Mouse (Mus musculus): ENCODE measurements around the gene Glt8d2. TPM values are rescaled to one million over a fixed set of nuclear protein-coding genes. Genes with fewer than 3 reads are reported as not detected.

The Glt8d2 gene
- 1.4 TPM for polyA plus RNA-seq (2017; shearing (Covaris generic))

DNA sequence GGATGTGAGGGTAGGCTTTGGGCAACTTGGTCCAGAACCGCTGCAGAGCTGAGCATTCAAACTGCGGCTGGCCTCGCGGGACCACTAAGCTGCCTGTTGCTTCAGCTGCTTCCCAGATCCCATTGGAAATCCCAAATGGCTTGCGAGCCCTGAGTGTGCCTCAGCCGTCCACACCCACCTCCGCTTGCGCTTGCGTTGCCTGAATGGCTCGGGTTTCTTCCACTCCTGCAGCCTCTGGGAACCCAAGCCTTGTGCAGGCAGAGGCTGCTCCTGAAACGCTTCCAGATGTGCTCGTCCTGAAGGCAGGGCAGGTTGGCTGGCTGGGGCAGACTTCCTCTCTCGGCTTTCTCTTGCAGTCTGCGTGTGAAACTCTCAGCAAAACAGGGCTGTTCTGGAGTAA is at the start of gene Glt8d2:
TSS of gene Glt8d2 (minus strand) at position 157 of the 400 bp plus-strand sequence.

DNA sequence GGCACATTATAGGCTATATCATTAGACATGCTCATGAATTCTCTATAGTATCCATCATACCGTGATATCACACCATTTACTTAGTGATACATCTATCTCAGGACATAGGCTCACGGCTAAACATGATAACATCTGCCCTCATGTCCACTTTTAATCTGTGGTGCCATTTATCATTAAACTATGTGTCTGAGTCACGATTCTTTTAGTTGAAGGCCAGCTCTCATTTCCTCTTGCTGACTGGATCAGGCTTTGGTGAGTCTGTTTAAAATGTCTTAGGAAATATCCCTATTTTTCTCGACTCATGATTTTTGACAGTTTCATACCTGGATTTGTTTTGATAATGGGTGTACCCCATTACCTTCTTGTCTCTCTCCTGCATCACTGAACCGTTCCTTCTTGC is 5.5 kb upstream of the Glt8d2 start, which contains the start of gene Hcfc2:
TSS of gene Hcfc2 (plus strand) at position 205 of the 400 bp plus-strand sequence.

DNA sequence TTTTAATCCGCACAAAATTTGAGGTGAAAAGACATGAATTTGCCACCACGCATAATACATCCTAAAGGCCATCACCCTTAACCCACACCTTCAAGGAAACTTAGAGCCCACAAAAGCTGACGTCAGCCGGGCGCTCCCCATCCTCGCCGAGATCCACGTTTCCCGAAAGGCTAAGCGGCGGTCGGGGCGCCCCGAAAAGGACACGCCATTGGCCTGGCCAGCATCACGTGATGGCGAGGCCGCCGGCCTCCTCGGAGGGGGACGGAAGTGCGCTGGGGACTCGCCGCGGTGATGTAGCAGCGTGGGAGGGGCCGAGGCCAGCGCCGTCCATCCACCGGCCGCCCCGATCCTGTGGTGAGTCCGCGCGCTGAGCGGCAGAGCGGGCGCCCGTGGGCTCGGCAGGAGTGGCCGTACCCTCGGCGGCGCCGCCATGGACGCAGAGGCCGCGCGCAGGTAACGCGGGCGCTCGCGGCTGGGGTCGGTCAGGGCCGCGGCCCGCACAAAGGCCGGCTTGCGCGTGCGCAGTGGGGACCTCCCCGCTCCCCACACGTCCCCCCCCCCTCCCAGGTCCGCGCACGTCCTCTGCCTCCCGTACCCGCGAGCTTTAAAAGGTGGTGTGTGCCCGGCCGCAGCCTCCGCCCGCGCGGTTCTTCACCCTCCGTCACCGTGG is 60.7 kb downstream of the Glt8d2 start, which contains the start of gene Tdg:
TSS of gene Tdg (plus strand) at position 243 of the 670 bp plus-strand sequence.

DNA sequence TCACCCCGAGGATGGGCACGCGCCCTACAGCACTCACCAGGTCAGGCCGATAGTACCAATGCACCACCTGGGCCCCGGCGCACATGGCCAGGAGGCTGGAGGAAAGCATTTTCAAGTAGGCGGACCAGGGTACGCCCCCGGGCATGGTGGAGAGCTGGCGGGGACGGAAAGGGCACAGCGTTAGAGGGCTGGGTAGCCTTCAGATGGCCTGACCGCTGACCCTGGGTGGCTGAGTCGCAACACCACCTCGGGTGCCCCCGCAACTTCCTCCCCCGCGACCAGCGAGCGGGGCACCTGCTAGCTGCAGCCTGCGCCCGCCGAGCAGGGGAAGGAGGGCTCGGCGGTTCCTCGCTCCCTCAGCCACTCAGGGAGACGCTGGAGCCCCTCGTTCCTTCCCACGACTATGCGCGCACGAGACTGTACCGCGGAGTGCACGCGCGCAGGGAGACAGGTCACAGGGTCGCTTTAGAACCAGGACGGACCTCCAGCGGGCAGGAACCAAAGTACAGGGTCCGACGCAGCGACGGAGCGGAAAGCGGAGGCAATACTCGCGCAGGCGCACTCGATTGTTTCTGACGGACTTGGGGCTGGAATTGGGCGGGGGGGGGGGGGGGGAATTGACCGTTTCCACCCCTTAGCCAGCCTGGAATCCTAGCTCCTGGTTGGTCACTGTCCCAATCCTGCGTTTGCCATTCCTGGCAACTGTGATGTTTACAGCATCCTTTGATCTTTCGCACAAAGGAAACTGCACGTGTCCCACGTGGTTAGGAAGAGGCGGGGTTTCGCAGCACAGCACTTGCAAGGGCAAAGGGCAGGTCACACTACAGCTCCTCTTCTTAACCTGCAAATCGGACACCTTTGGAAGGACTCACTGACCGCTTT is 67.5 kb downstream of the Glt8d2 start, which contains the start of gene 1190007I07Rik:
TSS of gene 1190007I07Rik (minus strand) at position 558 of the 882 bp plus-strand sequence.

Other genes starting within 250 kb of the Glt8d2 start
- not detected for gene Gm1553, start 198.0 kb downstream of the Glt8d2 start, polyA plus RNA-seq (2017; shearing (Covaris generic))
- 45.6 TPM for gene 1190007I07Rik, start 67.4 kb downstream of the Glt8d2 start, polyA plus RNA-seq (2017; shearing (Covaris generic))
- 54.2 TPM for gene Tdg, start 60.8 kb downstream of the Glt8d2 start, polyA plus RNA-seq (2017; shearing (Covaris generic))
- gene Hcfc2, start 5.5 kb upstream of the Glt8d2 start, polyA plus RNA-seq (2017; shearing (Covaris generic)) = 34.9 TPM
- 84.2 TPM for gene Nfyb, start 73.5 kb upstream of the Glt8d2 start, polyA plus RNA-seq (2017; shearing (Covaris generic))
- gene Txnrd1, start 143.3 kb upstream of the Glt8d2 start, polyA plus RNA-seq (2017; shearing (Covaris generic)) = 67.6 TPM
- gene Eid3, start 176.0 kb upstream of the Glt8d2 start, polyA plus RNA-seq (2017; shearing (Covaris generic)) = 0.23 TPM

Data from CD4-positive, CD25-positive, alpha-beta regulatory T cell (primary cell).